Mouse (Mus musculus): Measurements from ENCODE around the gene Fbxl22. TPM values are rescaled to one million over a fixed set of nuclear protein-coding genes. Genes with fewer than 3 reads are reported as not detected.

The Fbxl22 gene
- 8.0 TPM for polyA plus RNA-seq (2012; fragmentation: generic; extraction: Trizol)

GRCm38 (mm10) chr9:66514256-66514770 is at the start of gene Fbxl22:
Gene Fbxl22 (minus strand): TSS chr9:66514593.
- no peak within 1 kb of the TSS for H3ac ChIP-seq (ENCODE audit: control insufficient read depth, insufficient read length)
- H3K27me3 ChIP-seq (ENCODE audit: control insufficient read depth, insufficient read depth, insufficient read length), result no peaks in the 10 kb centered on the region
- H3K4me2 ChIP-seq (ENCODE audit: low read depth), result peak within 1 kb of the TSS; percentile 61
- peaks cover 11% of the 10 kb centered on the region for H3K36me3 ChIP-seq (ENCODE audit: control insufficient read depth, insufficient read depth)
- peak; percentile 81 for TF ChIP-seq SRF (IDR thresholded peaks at IDR 0.05; ENCODE audit: control insufficient read depth, insufficient read length, low read depth)
- TF ChIP-seq MYOG (IDR thresholded peaks at IDR 0.05; ENCODE audit: control insufficient read depth in 1 of 3, insufficient read depth in 1 of 3, insufficient read length in 2 of 3, low read depth in 2 of 3), result peak in 2 of 3 experiments; percentile 7 to 26
- peak in 2 of 3 experiments; percentile 11 to 55 for TF ChIP-seq MYOD1 (IDR thresholded peaks at IDR 0.05; ENCODE audit: control insufficient read depth in 1 of 3, insufficient read length in 2 of 3, low read depth in 2 of 3)
- no peak for TF ChIP-seq POLR2A (IDR thresholded peaks at IDR 0.05; ENCODE audit: insufficient read length, low read depth)
- H3K4me3 ChIP-seq, result peak within 1 kb of the TSS; percentile 5
- no peaks in the 10 kb centered on the region for H3K79me2 ChIP-seq (ENCODE audit: control insufficient read depth, insufficient read depth)

GRCm38 (mm10) chr9:66562215-66562614 is 47.8 kb upstream of the Fbxl22 start:
- Histone ChIP-seq H3K36me3 (ENCODE audit: control insufficient read depth, insufficient read depth) (no peaks in the 10 kb centered on the region), H3ac (ENCODE audit: control insufficient read depth, insufficient read length) (no peak overlapping the region), H3K27me3 (ENCODE audit: control insufficient read depth, insufficient read depth, insufficient read length) (no peaks in the 10 kb centered on the region), H3K4me3 (no peak overlapping the region), H3K4me2 (ENCODE audit: low read depth) (no peak overlapping the region), H3K79me2 (ENCODE audit: control insufficient read depth, insufficient read depth) (peaks cover 16% of the 10 kb centered on the region)
- no peak for TF ChIP-seq MYOD1 (IDR thresholded peaks at IDR 0.05; ENCODE audit: control insufficient read depth in 1 of 3, insufficient read length in 2 of 3, low read depth in 2 of 3)
- TF ChIP-seq CEBPB (IDR thresholded peaks at IDR 0.05; ENCODE audit: insufficient read depth, poor library complexity, severe bottlenecking), result no peak
- TF ChIP-seq REST (IDR thresholded peaks at IDR 0.05; ENCODE audit: insufficient read depth, insufficient read length), result no peak
- no peak for TF ChIP-seq POLR2A (IDR thresholded peaks at IDR 0.05; ENCODE audit: insufficient read length, low read depth)
- no peak for TF ChIP-seq USF1 (IDR thresholded peaks at IDR 0.05; ENCODE audit: low read depth)
- TF ChIP-seq TCF12 (IDR thresholded peaks at IDR 0.05; ENCODE audit: insufficient read depth, poor library complexity, severe bottlenecking), result no peak
- no peak for TF ChIP-seq POLR2AphosphoS2 (IDR thresholded peaks at IDR 0.05; ENCODE audit: insufficient read length, low read depth)
- no peak for TF ChIP-seq MAX (IDR thresholded peaks at IDR 0.05; ENCODE audit: low read depth)
- TF ChIP-seq TCF3 (IDR thresholded peaks at IDR 0.05; ENCODE audit: insufficient read length, low read depth), result no peak
- TF ChIP-seq MYOG (IDR thresholded peaks at IDR 0.05; ENCODE audit: control insufficient read depth in 1 of 3, insufficient read depth in 1 of 3, insufficient read length in 2 of 3, low read depth in 2 of 3), result no peak

GRCm38 (mm10) chr9:66561496-66561895 is 47.1 kb upstream of the Fbxl22 start:
- no peak overlapping the region for H3K4me3 ChIP-seq
- no peaks in the 10 kb centered on the region for H3K36me3 ChIP-seq (ENCODE audit: control insufficient read depth, insufficient read depth)
- no peak overlapping the region for H3ac ChIP-seq (ENCODE audit: control insufficient read depth, insufficient read length)
- TF ChIP-seq TCF3 (IDR thresholded peaks at IDR 0.05; ENCODE audit: insufficient read length, low read depth) (no peak), POLR2A (IDR thresholded peaks at IDR 0.05; ENCODE audit: insufficient read length, low read depth) (no peak), SRF (IDR thresholded peaks at IDR 0.05; ENCODE audit: control insufficient read depth, insufficient read length, low read depth) (no peak), REST (IDR thresholded peaks at IDR 0.05; ENCODE audit: insufficient read depth, insufficient read length) (no peak)
- H3K27me3 ChIP-seq (ENCODE audit: control insufficient read depth, insufficient read depth, insufficient read length), result no peaks in the 10 kb centered on the region
- no peak overlapping the region for H3K4me2 ChIP-seq (ENCODE audit: low read depth)
- peaks cover 16% of the 10 kb centered on the region for H3K79me2 ChIP-seq (ENCODE audit: control insufficient read depth, insufficient read depth)

GRCm38 (mm10) chr9:66560728-66561127 is 46.3 kb upstream of the Fbxl22 start:
- Histone ChIP-seq H3K36me3 (ENCODE audit: control insufficient read depth, insufficient read depth) (peaks cover 3% of the 10 kb centered on the region), H3K79me2 (ENCODE audit: control insufficient read depth, insufficient read depth) (peaks cover 16% of the 10 kb centered on the region), H3K4me3 (no peak overlapping the region), H3K27me3 (ENCODE audit: control insufficient read depth, insufficient read depth, insufficient read length) (no peaks in the 10 kb centered on the region), H3ac (ENCODE audit: control insufficient read depth, insufficient read length) (no peak overlapping the region), H3K4me2 (ENCODE audit: low read depth) (no peak overlapping the region)
- TF ChIP-seq TCF12 (IDR thresholded peaks at IDR 0.05; ENCODE audit: insufficient read depth, poor library complexity, severe bottlenecking) (no peak), USF1 (IDR thresholded peaks at IDR 0.05; ENCODE audit: low read depth) (no peak), MYOG (IDR thresholded peaks at IDR 0.05; ENCODE audit: control insufficient read depth in 1 of 3, insufficient read depth in 1 of 3, insufficient read length in 2 of 3, low read depth in 2 of 3) (no peak), TCF3 (IDR thresholded peaks at IDR 0.05; ENCODE audit: insufficient read length, low read depth) (no peak), CEBPB (IDR thresholded peaks at IDR 0.05; ENCODE audit: insufficient read depth, poor library complexity, severe bottlenecking) (no peak), REST (IDR thresholded peaks at IDR 0.05; ENCODE audit: insufficient read depth, insufficient read length) (no peak), POLR2AphosphoS2 (IDR thresholded peaks at IDR 0.05; ENCODE audit: insufficient read length, low read depth) (no peak), POLR2A (IDR thresholded peaks at IDR 0.05; ENCODE audit: insufficient read length, low read depth) (no peak), E2F4 (IDR thresholded peaks at IDR 0.05; ENCODE audit: insufficient read depth) (no peak), SRF (IDR thresholded peaks at IDR 0.05; ENCODE audit: control insufficient read depth, insufficient read length, low read depth) (no peak), MYOD1 (IDR thresholded peaks at IDR 0.05; ENCODE audit: control insufficient read depth in 1 of 3, insufficient read length in 2 of 3, low read depth in 2 of 3) (no peak), MAX (IDR thresholded peaks at IDR 0.05; ENCODE audit: low read depth) (no peak)

GRCm38 (mm10) chr9:66560295-66560694 is 45.9 kb upstream of the Fbxl22 start:
- Histone ChIP-seq H3K36me3 (ENCODE audit: control insufficient read depth, insufficient read depth) (peaks cover 6% of the 10 kb centered on the region), H3K79me2 (ENCODE audit: control insufficient read depth, insufficient read depth) (peaks cover 16% of the 10 kb centered on the region), H3K4me3 (no peak overlapping the region), H3ac (ENCODE audit: control insufficient read depth, insufficient read length) (no peak overlapping the region), H3K27me3 (ENCODE audit: control insufficient read depth, insufficient read depth, insufficient read length) (no peaks in the 10 kb centered on the region), H3K4me2 (ENCODE audit: low read depth) (no peak overlapping the region)
- TF ChIP-seq TCF12 (IDR thresholded peaks at IDR 0.05; ENCODE audit: insufficient read depth, poor library complexity, severe bottlenecking) (no peak), CEBPB (IDR thresholded peaks at IDR 0.05; ENCODE audit: insufficient read depth, poor library complexity, severe bottlenecking) (no peak), REST (IDR thresholded peaks at IDR 0.05; ENCODE audit: insufficient read depth, insufficient read length) (no peak), MYOG (IDR thresholded peaks at IDR 0.05; ENCODE audit: control insufficient read depth in 1 of 3, insufficient read depth in 1 of 3, insufficient read length in 2 of 3, low read depth in 2 of 3) (peak in 1 of 3 experiments; percentile 20), TCF3 (IDR thresholded peaks at IDR 0.05; ENCODE audit: insufficient read length, low read depth) (no peak), MYOD1 (IDR thresholded peaks at IDR 0.05; ENCODE audit: control insufficient read depth in 1 of 3, insufficient read length in 2 of 3, low read depth in 2 of 3) (no peak), E2F4 (IDR thresholded peaks at IDR 0.05; ENCODE audit: insufficient read depth) (no peak), SRF (IDR thresholded peaks at IDR 0.05; ENCODE audit: control insufficient read depth, insufficient read length, low read depth) (no peak), POLR2AphosphoS2 (IDR thresholded peaks at IDR 0.05; ENCODE audit: insufficient read length, low read depth) (no peak)
